Mouse (Mus musculus) thymus, adult 18-20 months (tissue): ENCODE data around the gene Usp48.

Experiments
- DNase-seq, 2 experiments: peaks; one replicate each; pipeline ENCODE4 v3.0.0; 2022; ENCODE audit warnings: mixed read lengths in 2 of 2

Usp48 gene

GRCm38 (mm10) chr4:137664433-137664979 is 71.0 kb downstream of the Usp48 start, which contains the start of gene Rap1gap:
Rap1gap (plus strand) TSS chr4:137664726.
- no peak for DNase-seq

GRCm38 (mm10) chr4:137664980-137665675 is 71.6 kb downstream of the Usp48 start:
- DNase-seq, result no peak

GRCm38 (mm10) chr4:137665791-137666190 is 72.2 kb downstream of the Usp48 start:
- no peak for DNase-seq

- DNase-seq, result no peak
Measured at GRCm38 (mm10) chr4:137666283-137666957, 72.9 kb downstream of the Usp48 start.

GRCm38 (mm10) chr4:137666958-137667345 is 73.4 kb downstream of the Usp48 start:
- no peak for DNase-seq

GRCm38 (mm10) chr4:137667747-137668146 is 74.2 kb downstream of the Usp48 start:
- no peak for DNase-seq

GRCm38 (mm10) chr4:137671711-137672500 is 78.4 kb downstream of the Usp48 start:
- no peak for DNase-seq

GRCm38 (mm10) chr4:137675566-137675965 is 82.0 kb downstream of the Usp48 start:
- no peak for DNase-seq

- no peak for DNase-seq
Measured at GRCm38 (mm10) chr4:137676057-137676456, 82.5 kb downstream of the Usp48 start.

GRCm38 (mm10) chr4:137676700-137677484 is 83.3 kb downstream of the Usp48 start:
- no peak for DNase-seq

GRCm38 (mm10) chr4:137677906-137678305 is 84.4 kb downstream of the Usp48 start:
- no peak for DNase-seq

- no peak for DNase-seq
Measured at GRCm38 (mm10) chr4:137678568-137678967, 85.0 kb downstream of the Usp48 start.

- no peak for DNase-seq
Measured at GRCm38 (mm10) chr4:137679979-137680550, 86.5 kb downstream of the Usp48 start.

GRCm38 (mm10) chr4:137680721-137681120 is 87.2 kb downstream of the Usp48 start:
- no peak for DNase-seq

- no peak for DNase-seq
Measured at GRCm38 (mm10) chr4:137681408-137682104, 88.0 kb downstream of the Usp48 start.

- no peak for DNase-seq
Measured at GRCm38 (mm10) chr4:137682961-137683453, 89.5 kb downstream of the Usp48 start.

GRCm38 (mm10) chr4:137684830-137685343 is 91.3 kb downstream of the Usp48 start:
- DNase-seq, result no peak

GRCm38 (mm10) chr4:137686303-137686702 is 92.7 kb downstream of the Usp48 start:
- no peak for DNase-seq

GRCm38 (mm10) chr4:137687234-137687825 is 93.8 kb downstream of the Usp48 start:
- no peak for DNase-seq

GRCm38 (mm10) chr4:137692107-137692902 is 98.8 kb downstream of the Usp48 start:
- DNase-seq, result no peak
